Mouse (Mus musculus) layer of hippocampus, adult 9-11 months (tissue): Measurements from ENCODE around the gene Orc5.

ENCODE experiments used
- DNase-seq: peaks from one replicate; pipeline ENCODE4 v3.0.0; 2022

Orc5 gene

DNA sequence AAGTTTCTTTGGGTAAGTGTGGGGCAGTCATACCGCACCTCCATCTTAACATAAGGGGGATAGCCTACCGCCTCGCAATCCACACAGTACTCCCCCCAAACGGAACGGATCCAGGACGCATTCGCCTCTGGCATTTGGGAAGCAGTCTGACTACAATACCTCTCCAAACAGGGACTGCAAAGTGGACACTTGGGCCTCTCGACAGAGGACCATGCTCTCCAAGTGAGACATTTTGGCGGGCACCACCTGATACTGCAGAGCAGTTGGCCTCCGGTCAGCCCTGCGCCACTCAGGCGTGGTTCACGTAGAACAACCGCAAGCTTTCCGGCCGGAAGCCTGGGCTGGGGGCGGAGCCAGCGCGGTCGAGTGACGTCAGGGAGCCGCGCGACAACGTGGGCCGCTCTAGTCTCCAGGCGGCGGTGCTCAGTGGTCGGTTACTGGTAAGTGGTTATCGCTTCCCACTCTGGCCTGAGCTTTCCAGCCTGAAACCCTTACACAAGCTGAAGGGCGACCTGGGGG, at the start of gene Orc5:
Orc5 (minus strand) TSS at position 397 of the 519 bp plus-strand sequence.
- DNase-seq: peak; percentile 91

DNA sequence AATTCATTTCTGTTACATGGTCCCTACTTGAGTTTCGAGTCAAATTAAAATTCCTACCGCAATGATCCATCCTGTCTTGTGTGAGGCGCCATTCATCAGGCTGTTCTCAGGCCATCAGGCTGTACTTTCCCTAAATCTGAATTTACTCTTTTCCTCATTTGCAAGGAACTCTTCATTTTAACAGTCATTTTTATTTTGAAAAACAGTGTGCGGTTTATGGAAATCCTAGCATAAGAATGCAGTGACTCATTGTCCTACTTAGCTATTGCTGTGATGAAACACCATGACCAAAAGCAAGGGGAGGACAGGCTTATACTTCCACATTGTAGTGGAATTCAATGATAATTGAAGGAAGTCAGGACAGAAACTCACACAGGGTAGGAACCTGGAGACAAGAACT, 46.8 kb upstream of the Orc5 start:
- no peak for DNase-seq

DNA sequence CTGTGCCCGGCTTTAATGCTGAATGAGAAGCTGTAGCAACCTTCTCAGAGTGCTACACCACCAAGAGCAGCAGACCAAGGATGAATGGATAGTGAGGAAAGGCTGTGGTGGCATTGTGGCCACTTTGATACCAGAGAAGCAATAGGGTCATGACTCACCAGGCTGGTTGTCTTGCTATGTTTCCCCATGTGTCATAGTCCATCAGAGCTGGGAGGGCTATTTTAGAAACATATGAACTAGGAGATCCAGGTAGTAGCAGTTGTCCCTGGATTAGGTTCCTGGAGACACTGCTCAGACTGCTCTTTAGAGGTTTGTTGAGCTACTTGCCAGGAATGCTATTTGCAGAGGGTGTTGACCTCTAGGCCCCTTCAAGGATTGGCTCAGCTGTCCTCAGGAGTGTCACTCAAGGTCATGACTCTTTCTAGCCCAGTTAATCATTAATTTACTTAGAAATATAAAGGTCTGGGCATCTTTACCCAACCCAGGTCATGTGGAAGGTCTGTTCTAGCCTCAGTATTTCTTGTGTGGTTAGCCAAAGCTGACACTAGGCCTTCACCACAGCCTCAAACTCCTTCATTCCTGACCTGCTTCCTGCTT, 39.2 kb upstream of the Orc5 start:
- DNase-seq: no peak

GRCm38 (mm10) chr5:22587492-22587891, 37.3 kb upstream of the Orc5 start:
- DNase-seq: no peak

DNA sequence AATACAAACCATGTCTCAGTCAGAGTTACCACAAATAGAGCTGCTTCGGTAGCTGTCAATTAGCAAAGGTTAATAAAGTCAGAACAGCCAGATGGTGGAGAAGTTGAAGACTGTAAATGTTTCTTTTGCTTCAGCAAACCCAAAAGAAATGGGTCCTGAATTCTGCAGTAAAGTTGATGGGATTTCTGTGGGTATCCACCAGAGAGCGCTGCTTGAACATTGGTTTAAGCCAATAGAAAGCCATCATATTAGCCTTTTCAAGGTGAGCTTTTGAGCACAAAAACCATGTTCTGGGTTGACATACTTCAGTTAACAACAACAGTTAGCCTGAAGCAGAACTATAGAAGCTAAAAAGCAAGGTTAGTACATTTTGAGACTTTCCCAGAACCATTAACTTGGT, 34.3 kb upstream of the Orc5 start:
- no peak for DNase-seq

- DNase-seq: no peak
Observed at GRCm38 (mm10) chr5:22578011-22578410, 27.8 kb upstream of the Orc5 start.

DNA sequence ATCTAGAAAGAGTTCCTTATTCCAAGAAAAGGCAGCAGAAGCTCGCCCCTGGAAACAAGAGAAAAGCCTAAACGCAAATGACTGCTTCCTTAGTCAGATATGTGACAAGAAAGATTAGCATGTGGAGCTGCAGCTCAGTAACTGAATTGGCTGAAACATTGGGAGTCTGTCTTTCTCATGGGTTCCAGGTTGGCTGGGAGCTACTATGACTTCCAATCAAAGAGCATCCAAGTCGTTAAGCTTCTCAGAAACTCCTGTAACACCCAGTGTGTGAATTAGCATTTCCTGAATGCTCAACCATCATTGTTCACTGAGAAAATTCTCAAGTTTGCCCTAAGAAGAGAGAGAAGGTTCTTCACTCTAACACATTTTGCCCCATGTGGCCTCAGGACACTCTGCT, 24.5 kb upstream of the Orc5 start:
- DNase-seq: no peak

DNA sequence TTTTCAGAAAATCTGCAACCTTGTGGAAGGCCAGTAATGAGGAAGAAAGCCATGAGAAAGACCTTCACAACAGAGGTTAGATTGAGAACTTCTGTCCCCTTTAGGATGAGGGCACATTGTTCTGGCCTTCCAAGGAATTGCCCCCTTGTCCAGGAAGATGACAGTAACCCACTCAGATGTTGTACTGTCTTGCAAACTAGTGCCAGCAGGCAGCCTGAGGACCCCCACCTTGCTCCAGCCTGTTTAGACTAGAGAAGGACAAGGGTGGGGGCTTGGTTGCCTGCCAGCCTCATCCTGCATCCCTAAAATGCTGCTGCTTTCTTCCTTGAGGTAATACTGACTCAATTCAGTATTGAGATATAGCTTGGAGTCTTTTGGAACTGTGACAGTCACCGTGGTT, 23.9 kb upstream of the Orc5 start:
- DNase-seq: no peak

GRCm38 (mm10) chr5:22573696-22574095, 23.5 kb upstream of the Orc5 start:
- no peak for DNase-seq

- no peak for DNase-seq
Observed at GRCm38 (mm10) chr5:22572881-22573280, 22.7 kb upstream of the Orc5 start.

DNA sequence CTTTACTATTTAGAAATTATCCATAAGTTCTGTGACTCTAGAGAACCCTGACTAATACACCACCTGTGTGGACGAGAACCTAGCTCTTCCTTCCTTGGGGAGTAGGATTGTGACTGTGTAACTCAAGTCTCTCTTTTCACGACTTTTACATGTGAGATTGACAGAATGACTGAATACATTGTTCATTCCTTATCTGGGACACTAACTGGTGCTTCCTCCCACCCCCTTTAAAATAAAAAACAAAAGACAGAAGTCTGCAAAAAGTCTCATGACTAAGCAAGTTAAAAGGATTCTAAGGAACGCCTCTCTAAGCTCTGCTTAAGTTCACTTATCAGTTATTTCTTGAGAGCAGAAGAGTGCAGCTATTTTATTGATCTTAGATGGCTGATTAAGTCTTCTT, 22.2 kb upstream of the Orc5 start:
- no peak for DNase-seq

GRCm38 (mm10) chr5:22565708-22566107, 15.5 kb upstream of the Orc5 start:
- no peak for DNase-seq

DNA sequence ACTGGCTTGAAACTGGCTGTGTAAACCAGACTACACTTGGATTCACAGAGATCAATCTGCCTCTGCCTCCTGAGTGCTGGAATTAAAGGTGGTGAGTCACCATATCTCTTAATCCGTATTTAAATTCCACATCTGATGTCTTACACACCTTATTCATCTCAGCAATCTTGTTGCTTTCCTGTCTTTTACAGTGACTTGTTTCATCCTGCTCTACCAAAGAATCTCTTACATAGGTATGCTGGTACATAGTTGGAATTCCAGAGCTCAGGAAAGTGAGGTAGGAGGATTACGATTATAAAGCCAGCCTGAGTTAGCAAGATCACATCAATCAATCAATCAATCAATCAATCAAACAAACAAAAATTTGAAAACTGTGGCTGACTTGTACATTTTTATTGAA, 9.6 kb upstream of the Orc5 start:
- DNase-seq: no peak

- no peak for DNase-seq
Observed at GRCm38 (mm10) chr5:22557491-22558113, 7.4 kb upstream of the Orc5 start.

DNA sequence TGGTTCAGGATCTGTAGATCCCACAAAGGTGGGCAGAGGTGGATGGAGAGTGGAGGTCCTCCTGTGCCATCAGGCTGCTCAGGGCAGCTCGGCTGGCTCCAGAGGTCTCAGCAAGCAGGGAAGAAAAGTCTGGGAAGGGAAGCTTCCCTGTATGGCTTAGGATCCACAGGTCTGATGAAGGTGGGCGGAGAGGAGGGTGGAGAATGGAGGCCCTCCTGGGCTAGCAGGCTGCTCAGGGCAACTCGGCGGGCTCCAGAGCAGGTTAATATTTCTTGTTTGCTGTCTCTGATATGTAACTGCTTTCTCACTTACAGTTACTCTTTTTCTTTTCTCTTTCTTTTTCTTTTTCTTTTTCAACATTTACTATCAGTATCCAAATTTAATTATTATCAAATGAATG, 6.5 kb upstream of the Orc5 start:
- no peak for DNase-seq

GRCm38 (mm10) chr5:22552233-22552765, 2.1 kb upstream of the Orc5 start:
- no peak for DNase-seq

GRCm38 (mm10) chr5:22549366-22550032, 730 bp downstream of the Orc5 start:
- no peak for DNase-seq

DNA sequence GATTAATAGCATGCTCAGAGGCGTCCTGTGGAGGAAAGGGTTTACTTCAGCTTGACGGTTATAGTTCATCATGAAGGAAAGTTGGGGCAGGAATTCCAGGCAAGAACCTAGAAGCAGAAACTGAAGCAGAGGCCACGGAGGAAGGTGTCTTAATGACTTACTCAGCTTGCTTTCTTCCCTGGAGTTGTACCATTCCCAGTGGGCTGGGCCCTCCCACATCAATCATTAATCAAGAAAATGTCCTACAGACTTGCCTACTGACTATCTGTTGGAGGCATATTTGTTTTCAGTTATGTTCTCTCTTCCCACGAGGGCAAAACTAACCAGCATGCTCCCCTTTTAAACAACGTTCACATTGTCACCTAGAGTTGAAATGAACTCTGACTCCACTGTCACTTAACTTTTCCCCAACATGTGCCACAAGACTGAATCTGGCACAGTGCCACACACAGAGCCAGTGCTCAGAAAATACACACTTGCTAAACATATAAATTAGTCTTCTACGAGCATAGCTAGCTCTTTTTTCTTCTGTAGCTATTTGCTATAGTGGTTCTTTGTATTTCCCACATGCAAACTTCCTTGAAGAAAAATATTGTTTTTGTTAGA, 1.6 kb downstream of the Orc5 start:
- DNase-seq: no peak

DNA sequence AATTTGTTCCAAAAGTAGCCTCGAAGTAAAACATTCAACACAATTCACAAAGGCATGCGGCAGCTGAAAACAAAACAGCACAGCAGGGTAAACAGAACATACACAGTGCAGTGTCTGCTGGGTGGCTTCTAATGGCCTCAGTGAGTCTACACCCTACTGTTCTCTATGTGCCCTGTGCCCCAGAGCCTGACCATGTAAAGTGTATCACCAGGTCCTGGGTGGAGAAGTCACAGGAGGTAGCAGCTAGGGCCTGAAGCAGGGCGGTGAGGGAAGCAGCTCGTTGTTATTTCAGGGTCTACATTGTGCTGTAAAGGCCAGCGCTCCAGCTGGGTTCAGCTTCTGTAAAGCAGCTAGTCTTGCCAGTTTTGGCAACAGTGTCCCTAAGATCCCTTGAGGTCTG, 3.7 kb downstream of the Orc5 start:
- no peak for DNase-seq

- DNase-seq: no peak
Observed at GRCm38 (mm10) chr5:22545305-22545704, 4.9 kb downstream of the Orc5 start.

DNA sequence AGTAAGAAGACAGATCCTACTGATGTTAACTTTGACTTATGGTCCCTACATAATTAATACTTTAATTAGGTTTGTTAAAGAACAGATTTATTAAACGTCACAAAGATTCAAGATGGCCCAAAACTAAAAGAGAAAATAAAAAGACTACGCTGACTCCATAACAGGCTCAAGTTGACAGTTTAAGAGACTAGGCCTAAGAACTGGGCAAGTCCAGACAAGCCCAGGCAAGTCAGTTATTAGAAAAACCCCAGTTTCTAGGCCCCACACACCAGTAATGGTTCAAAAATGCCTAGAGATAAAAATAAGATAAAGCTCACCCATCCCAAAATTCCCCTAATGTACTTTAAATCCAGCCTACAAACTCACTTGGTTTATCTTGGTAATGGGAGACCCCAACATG, 7.6 kb downstream of the Orc5 start:
- DNase-seq: no peak

- DNase-seq: no peak
Observed at GRCm38 (mm10) chr5:22538996-22539600, 11.1 kb downstream of the Orc5 start.

DNA sequence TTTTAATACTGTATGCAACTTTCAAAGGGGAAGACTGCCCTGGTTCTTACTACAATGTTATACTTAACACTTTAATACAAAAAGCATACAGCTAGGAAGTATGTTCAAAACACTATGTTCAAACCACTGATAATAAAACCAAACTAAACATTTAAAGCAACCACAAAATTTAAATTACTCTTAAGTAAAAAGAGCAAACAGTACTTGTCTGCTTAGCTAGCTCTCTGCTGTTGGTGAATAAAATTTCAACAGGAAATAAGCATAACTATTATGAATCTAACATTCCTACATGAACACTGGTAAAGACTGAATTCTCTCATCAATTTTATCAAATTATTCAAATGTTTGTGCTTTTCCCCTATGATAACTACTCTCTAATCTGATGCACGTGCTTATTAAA, 13.5 kb downstream of the Orc5 start:
- no peak for DNase-seq
